Mouse (Mus musculus) layer of hippocampus, postnatal 14 days (tissue): ENCODE data around the gene Slc2a4. TPM values are rescaled to one million over a fixed set of nuclear protein-coding genes. Genes with fewer than 3 reads are reported as not detected.
"Not testable (repeated sequence)": the region's sequence is repeated elsewhere in the genome, so short reads cannot be mapped to it uniquely, and the experiment has no call there.

Experiments
- DNase-seq, 2 experiments: peaks; one replicate each; pipeline ENCODE4 v3.0.0; 2021 to 2022; ENCODE audit warnings: low spot score in 2 of 2, mixed read lengths in 1 of 2
- total RNA-seq, 2 experiments: library from RNA; stranded (reverse); gene quantifications; 2 replicates each; pipeline ENCODE4 v1.2.3; 2021

Gene Slc2a4
- total RNA-seq, 2 experiments from 2014 or later, result 1.8 to 3.6 TPM

DNA sequence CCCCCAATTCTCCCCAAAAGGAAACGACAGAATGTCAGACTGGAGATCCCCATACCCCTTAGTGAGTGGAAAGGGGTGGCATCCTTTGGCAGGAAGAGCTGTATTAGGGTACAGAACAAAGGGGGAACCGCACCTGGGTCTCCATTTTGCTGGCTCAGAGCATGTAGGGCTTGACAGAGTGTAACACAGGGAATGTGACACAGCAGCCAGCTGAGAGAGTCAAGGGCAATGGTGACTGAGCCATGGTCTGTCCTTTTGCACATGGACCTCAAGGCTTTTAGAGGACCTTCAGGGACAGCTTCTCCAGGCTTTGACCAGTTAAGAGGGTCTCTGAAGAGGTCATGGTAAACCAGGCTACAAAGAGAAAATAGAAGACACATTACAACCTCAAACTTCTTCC is 26.9 kb upstream of the Slc2a4 start:
- no peak for DNase-seq

- DNase-seq, result no peak
Measured at GRCm38 (mm10) chr11:69970775-69971174, 22.8 kb upstream of the Slc2a4 start.

GRCm38 (mm10) chr11:69970222-69970621 is 22.2 kb upstream of the Slc2a4 start:
- DNase-seq, result no peak

DNA sequence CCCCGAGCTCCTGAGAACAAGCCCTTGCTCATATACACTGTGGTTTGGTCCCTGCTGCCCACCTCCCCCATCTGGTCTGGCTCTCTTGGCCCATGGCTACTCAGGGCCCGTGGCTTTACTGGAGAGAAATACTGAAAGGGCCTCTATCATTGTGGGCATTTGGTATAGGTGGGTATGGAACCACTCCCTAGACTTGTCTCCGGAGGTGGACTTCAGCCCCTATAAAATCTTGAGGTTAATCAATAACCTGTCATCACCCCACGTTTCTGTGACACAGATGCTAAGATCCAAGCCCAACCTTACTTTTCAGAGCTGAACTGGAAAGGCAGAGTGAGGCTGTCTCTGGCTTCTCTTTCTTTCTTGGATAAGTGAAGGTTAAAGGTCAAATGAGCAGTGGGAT is 20.8 kb upstream of the Slc2a4 start:
- no peak for DNase-seq

GRCm38 (mm10) chr11:69966860-69967517 is 19.0 kb upstream of the Slc2a4 start:
- DNase-seq, result no peak

DNA sequence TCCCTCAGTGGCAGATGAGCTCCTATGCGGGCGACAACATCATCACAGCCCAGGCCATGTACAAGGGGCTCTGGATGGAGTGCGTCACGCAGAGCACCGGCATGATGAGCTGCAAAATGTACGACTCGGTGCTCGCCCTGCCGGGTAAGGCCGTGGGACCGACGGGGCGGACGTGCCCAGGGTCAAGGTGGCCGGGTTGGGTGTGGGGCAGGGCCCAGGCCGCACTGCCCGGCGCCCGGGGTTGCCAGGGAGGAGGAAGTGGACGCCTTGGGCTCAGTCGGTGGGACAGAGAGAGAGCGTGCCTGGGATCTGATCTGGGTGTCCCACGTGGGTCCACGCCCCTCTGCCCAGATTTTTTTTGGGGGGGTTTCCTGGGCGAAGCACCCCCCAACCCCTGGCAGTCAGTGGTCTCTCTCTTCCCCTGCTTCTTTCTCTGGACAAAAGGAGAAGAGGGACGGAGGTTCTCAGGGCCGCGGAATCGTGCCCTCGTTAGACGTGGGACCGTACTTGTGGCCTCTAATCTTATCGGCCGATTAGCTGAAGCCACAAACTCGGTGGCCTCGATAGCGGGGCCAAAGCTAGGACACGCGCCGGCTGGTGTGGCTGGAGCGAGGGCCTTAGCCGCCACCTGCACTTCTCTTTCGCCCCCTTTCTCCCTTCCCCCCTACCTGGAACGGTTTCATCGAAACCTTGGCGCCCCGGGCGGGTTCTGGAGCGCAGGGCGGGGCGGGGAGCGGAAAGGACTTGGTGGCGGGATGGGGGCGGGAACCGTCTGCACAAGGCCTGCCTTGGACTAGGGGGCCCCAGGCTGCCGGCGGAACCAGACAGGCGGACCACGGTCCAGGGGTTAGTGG is 18.2 kb upstream of the Slc2a4 start:
- no peak for DNase-seq

DNA sequence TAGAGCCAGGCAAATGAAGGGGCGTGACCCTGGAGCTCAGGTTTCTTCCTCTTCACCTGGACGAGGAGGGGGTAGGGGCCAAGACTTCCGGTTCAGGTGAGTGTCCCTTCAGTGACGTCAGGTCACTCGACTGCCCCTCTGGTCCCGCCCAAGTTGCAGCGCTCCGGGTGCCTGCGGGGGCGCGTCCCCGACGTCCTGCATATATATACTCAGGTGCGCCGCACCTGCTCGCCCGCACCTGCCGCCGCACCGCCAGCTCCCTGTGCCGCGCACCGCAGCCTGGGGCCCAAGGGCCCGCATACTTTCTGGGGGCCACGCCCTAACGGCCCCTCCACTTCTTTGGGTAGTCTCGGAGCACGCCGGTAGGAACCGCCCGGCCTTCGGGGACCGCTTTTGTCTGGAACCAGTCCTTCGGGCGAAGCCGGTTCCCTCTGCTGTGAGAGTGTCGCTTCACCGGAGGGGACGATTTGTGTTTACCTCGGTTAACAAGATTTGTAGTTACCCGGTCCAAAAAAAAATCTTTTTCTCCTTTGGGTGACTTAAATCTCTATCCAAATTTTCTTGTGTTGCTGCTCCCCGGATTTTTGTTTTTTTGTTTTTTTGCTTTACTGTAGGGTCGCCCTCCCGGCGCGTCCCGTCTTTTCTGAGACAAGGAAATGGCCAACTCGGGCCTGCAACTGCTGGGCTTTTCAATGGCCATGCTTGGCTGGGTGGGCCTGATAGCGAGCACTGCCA is 17.4 kb upstream of the Slc2a4 start:
- DNase-seq, result no peak

DNA sequence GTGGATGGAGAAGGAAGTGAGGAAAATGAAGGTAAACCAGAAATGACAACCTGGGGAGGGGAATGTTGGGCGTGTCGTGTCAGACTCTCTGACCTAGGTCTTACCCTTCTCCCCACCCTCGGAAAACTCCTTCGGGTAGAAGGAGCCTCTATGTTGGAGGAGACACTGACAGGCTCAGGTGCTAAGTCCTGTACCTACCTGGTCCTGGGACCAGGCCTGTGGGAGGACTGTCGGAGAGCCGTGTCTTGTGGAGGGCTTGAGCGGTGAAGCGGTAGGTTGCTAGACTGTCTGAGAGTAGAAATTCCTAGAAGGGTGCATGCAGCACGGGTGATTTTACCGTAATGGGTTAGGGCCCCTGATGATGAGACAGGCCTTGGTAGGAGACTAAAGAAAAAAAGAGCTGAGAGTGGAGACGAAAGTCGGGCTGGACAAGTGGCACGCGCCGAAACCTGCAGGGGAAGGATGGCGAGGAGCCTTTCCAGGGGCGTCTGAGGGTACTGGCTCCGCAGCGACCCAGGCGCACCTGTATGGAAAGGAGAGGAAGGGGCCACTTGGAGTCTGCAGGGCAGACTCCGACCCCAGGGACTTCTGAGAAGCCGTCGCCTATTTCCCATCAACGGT is 16.8 kb upstream of the Slc2a4 start, which contains the start of gene Cldn7:
Gene Cldn7, plus strand, starts transcription at position 130 of the 621 bp plus-strand sequence.
- DNase-seq, result no peak

DNA sequence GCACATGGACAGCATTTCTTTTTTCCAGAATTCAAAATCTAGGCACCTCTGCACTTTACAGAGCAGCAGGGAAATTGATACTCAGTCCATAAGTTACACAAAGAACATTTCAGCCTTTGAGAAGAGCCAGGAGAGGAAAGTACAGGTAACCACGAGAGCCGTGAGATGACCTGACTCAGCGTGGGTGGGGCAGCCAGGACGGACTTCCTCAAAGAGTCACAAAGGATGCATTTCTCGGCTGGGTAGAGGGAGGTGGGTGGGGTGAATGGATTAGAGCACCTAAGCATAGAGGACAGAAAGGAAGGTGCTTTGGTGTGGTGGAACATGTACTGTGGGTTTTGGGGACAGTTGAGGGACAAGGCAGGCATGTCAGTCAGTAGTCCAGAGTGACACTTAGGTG is 13.9 kb upstream of the Slc2a4 start:
- DNase-seq, result no peak

DNA sequence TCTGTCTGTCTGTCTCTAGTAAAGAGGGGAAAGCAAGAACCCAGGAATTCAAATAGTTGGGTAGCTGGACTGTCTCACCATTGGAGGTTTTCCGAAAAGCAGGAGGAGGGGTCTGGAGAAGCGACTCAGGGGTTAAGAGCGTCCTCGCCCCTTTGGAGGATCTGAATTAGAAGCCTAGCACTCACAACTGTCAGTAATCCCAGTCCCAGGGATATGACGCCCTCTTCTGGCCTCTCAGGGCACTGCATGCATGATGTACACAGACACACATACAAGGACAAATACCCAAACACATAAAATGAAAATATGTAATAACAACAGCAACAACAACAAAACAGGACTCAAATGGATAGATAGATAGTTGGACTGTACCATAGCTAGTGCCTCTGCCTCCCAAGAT is 12.6 kb upstream of the Slc2a4 start:
- no peak for DNase-seq

- no peak for DNase-seq
Measured at GRCm38 (mm10) chr11:69956218-69956617, 8.2 kb upstream of the Slc2a4 start.

DNA sequence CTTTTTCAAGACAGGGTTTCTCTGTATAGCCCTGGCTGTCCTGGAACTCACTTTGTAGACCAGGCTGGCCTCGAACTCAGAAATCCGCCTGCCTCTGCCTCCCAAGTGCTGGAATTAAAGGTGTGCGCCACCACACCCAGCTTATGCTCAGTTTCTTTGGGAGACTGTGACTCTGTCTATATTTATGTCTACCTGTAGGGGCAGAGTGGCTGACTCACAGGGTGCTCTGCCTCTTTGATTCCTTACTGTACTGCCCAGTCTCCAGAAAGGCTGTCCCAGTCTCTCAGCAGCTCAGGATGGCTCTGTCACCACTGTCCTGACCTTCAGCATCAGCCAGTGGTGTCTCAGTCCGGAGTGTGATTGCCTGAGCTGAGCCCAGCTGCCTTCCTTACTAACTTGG is 7.6 kb upstream of the Slc2a4 start:
- DNase-seq, result not testable (repeated sequence)

DNA sequence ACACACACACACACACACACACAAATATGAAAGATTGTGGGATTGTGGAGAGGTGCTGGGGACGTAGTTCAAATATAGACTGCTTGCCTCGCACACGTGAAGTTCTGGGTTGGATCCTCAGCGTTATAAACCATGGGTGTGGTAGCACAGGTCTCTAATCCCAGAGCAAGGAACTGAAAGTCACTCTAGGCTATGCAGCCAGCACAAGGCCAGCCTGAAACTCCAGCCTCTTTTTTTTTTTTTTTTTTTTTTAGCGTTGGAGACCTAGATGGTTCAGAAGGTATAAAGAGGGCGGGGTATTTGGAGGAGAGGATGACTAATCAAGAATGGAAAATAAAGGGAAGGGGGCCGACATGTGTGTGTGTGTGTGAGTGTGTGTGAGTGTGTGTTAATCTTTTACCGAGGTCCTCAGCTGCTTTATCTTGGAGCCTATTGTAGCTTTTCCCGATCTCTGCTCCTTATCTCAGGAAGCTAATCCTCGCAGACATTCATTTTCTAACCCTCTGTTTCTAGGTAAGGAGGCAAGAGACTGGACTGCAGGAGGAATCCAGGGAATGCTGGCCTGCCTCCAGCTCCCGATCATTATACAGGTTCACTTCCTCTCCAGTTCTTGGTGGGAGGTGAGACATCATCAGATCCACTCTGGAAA is 5.4 kb upstream of the Slc2a4 start:
- no peak for DNase-seq

GRCm38 (mm10) chr11:69952274-69952673 is 4.3 kb upstream of the Slc2a4 start:
- no peak for DNase-seq

GRCm38 (mm10) chr11:69950807-69951459 is 2.9 kb upstream of the Slc2a4 start:
- no peak for DNase-seq

- peak; percentile 77 to 78 for DNase-seq
Measured at GRCm38 (mm10) chr11:69948763-69949150, 769 bp upstream of the Slc2a4 start.

- DNase-seq, result no peak
Measured at GRCm38 (mm10) chr11:69947337-69948065, 487 bp downstream of the Slc2a4 start.

GRCm38 (mm10) chr11:69945997-69946891 is 1.7 kb downstream of the Slc2a4 start:
- DNase-seq, result no peak

- DNase-seq, result no peak
Measured at GRCm38 (mm10) chr11:69945216-69945615, 2.8 kb downstream of the Slc2a4 start.
